Mouse (Mus musculus) adipocyte (in vitro differentiated cells): ENCODE measurements around the gene Fcgrt.

ENCODE experiments used
- DNase-seq: peaks from one replicate; pipeline ENCODE4 v3.0.0-alpha.2; 2016; ENCODE audit warnings: low spot score

Fcgrt gene

GRCm38 (mm10) chr7:45083300-45083890 is 20.3 kb downstream of the Fcgrt start:
- no peak for DNase-seq

- DNase-seq: no peak
Measured at GRCm38 (mm10) chr7:45082401-45083299, 21.0 kb downstream of the Fcgrt start.

- DNase-seq: no peak
Measured at GRCm38 (mm10) chr7:45081016-45081415, 22.6 kb downstream of the Fcgrt start.

- peak; percentile 78 for DNase-seq
Measured at GRCm38 (mm10) chr7:45079856-45080255, 23.8 kb downstream of the Fcgrt start.

GRCm38 (mm10) chr7:45078513-45078912 is 25.1 kb downstream of the Fcgrt start:
- DNase-seq: peak; percentile 74

GRCm38 (mm10) chr7:45077829-45078228 is 25.8 kb downstream of the Fcgrt start:
- no peak for DNase-seq

GRCm38 (mm10) chr7:45077322-45077721 is 26.3 kb downstream of the Fcgrt start:
- DNase-seq: no peak

GRCm38 (mm10) chr7:45076501-45076900 is 27.1 kb downstream of the Fcgrt start:
- no peak for DNase-seq

- DNase-seq: no peak
Measured at GRCm38 (mm10) chr7:45075405-45075804, 28.2 kb downstream of the Fcgrt start.

GRCm38 (mm10) chr7:45073949-45074348 is 29.7 kb downstream of the Fcgrt start:
- DNase-seq: no peak

GRCm38 (mm10) chr7:45073171-45073707 is 30.4 kb downstream of the Fcgrt start:
- no peak for DNase-seq

- no peak for DNase-seq
Measured at GRCm38 (mm10) chr7:45072230-45072629, 31.4 kb downstream of the Fcgrt start.

GRCm38 (mm10) chr7:45069671-45070070 is 34.0 kb downstream of the Fcgrt start:
- no peak for DNase-seq

- DNase-seq: peak; percentile 29
Measured at GRCm38 (mm10) chr7:45068000-45068318, 35.7 kb downstream of the Fcgrt start.

GRCm38 (mm10) chr7:45067190-45067999 is 36.3 kb downstream of the Fcgrt start:
- no peak for DNase-seq

- DNase-seq: peak; percentile 97
Measured at GRCm38 (mm10) chr7:45062239-45062835, 41.3 kb downstream of the Fcgrt start, which contains the start of the genes Nosip and Prrg2. Gene Nosip (plus strand): TSS chr7:45062429. Gene Prrg2 (minus strand): TSS chr7:45062677.

GRCm38 (mm10) chr7:45061532-45062075 is 42.0 kb downstream of the Fcgrt start:
- DNase-seq: no peak

- DNase-seq: no peak
Measured at GRCm38 (mm10) chr7:45060632-45061122, 43.0 kb downstream of the Fcgrt start.

GRCm38 (mm10) chr7:45058607-45059571 is 44.8 kb downstream of the Fcgrt start:
- DNase-seq: no peak

GRCm38 (mm10) chr7:45056972-45057348 is 46.7 kb downstream of the Fcgrt start:
- no peak for DNase-seq
